Comparison of ENCODE assay signal across 25 mouse cellular contexts in the genomic region with DNA sequence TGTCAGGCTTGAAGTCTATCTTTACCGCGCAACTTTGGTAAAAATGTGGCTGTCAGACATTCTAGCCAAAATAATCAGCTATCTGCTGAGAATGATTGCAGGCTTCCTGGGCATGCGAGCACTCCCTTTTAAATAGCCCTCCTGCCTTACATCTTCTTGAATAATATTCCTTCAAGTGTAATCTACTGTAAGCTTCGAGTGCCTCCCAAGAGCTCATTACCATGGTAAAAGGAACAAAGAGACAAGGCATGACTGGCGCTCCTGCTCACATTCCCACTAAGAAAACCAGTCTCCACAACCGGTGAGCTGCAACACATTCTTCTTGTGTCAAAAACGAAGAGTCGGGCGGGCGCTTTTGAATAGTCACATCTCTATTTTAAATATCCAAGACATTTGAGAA.
DNase-seq lines count a peak whose midpoint lies in the region; ATAC-seq and TF ChIP-seq lines count a peak whose summit lies in the region.
"Had no signal": no experiment of that assay in that cellular context is flagged by ENCODE, and none has a peak within 500 bp of the region (broad histone marks: within the 10 kb centered on the region; RNA-seq: fewer than 3 reads in every experiment).

No protein-coding gene starts in this region.

- H3K9ac ChIP-seq in forebrain, postnatal 0 days, result peak overlapping the region; percentile 1; the same call in 1 of the 2 replicates
- H3K9ac ChIP-seq in midbrain, embryonic 16.5 days (ENCODE audit: low read depth, low read length), result peak overlapping the region; percentile 34; the same call in 1 of the 2 replicates
- H3K9ac ChIP-seq: embryonic facial prominence, embryonic 15.5 days; liver, postnatal 0 days; stomach, embryonic 15.5 days had no signal

- no peaks in the 10 kb centered on the region for H3K27me3 ChIP-seq in forebrain, postnatal 0 days (ENCODE audit: insufficient read depth, low read length)
- H3K27me3 ChIP-seq in midbrain, embryonic 16.5 days (ENCODE audit: control insufficient read depth, insufficient read depth, low read depth, low read length), result no peaks in the 10 kb centered on the region
- H3K27me3 ChIP-seq: embryonic facial prominence, embryonic 15.5 days; megakaryocyte, embryonic 14.5 days; stomach, embryonic 15.5 days had no signal

- no peak for TF ChIP-seq CTCF in forebrain, postnatal 0 days (IDR thresholded peaks at IDR 0.05; ENCODE audit: low read depth)

- intact Hi-C loops in left cerebral cortex, postnatal 10 days (cut with DNase I), result no loop called here

- no peaks in the 10 kb centered on the region for H3K4me1 ChIP-seq in forebrain, postnatal 0 days (ENCODE audit: insufficient read depth)
- peaks cover 13% of the 10 kb centered on the region for H3K4me1 ChIP-seq in midbrain, embryonic 16.5 days (ENCODE audit: control insufficient read depth, insufficient read depth, low read length)
- H3K4me1 ChIP-seq: embryonic facial prominence, embryonic 15.5 days; megakaryocyte, embryonic 14.5 days; stomach, embryonic 15.5 days had no signal

- DNase-seq in lung, postnatal 36 days, result peak; percentile 24
- no peak for DNase-seq in lung, postnatal 14 days
- DNase-seq in ZHBTc4 (ENCODE audit: low read depth, low spot score) (peak; percentile 59), liver (no peak)
- DNase-seq in forebrain, postnatal 0 days, result peak; percentile 51
- no peak for DNase-seq in left cerebral cortex, postnatal 10 days (ENCODE audit: extremely low spot score in 1 of 2, low spot score in 2 of 2)
- DNase-seq: adrenal gland, postnatal 14 days; cerebellum, adult 11 months; cerebellum, postnatal 14 days; heart, postnatal 14 days; kidney, adult 9 months; kidney, postnatal 25 days; left cerebral cortex, postnatal 4 days; liver, postnatal 0 days; lung, postnatal 10 days; right cerebral cortex, postnatal 25 days; thymus, adult 2 months had no signal

- 15% methylated on average over 10 of the region's 10 CpGs for WGBS in forebrain, postnatal 0 days
- WGBS in midbrain, embryonic 16.5 days, result 31% methylated on average over 10 of the region's 10 CpGs

- no peaks in the 10 kb centered on the region for H3K9me3 ChIP-seq in forebrain, postnatal 0 days (ENCODE audit: low read length)
- no peaks in the 10 kb centered on the region for H3K9me3 ChIP-seq in midbrain, embryonic 16.5 days (replicated peaks; ENCODE audit: control insufficient read depth, low read length, poor library complexity, severe bottlenecking)
- H3K9me3 ChIP-seq: embryonic facial prominence, embryonic 15.5 days; megakaryocyte, embryonic 14.5 days; stomach, embryonic 15.5 days had no signal

- H3K27ac ChIP-seq in forebrain, postnatal 0 days (ENCODE audit: low read depth, low read length), result peak overlapping the region; percentile 66
- H3K27ac ChIP-seq in midbrain, embryonic 16.5 days (ENCODE audit: low read length), result peak overlapping the region; percentile 47; the same call in 1 of the 2 replicates
- H3K27ac ChIP-seq: embryonic facial prominence, embryonic 15.5 days; stomach, embryonic 15.5 days had no signal

- peak overlapping the region; percentile 24 for H3K4me2 ChIP-seq in forebrain, postnatal 0 days (ENCODE audit: low read depth)
- H3K4me2 ChIP-seq in midbrain, embryonic 16.5 days (ENCODE audit: low read length), result peak overlapping the region; percentile 35
- H3K4me2 ChIP-seq: embryonic facial prominence, embryonic 15.5 days; heart, embryonic 11.5 days; stomach, embryonic 15.5 days had no signal

- H3K36me3 ChIP-seq in forebrain, postnatal 0 days (ENCODE audit: insufficient read depth), result no peaks in the 10 kb centered on the region
- no peaks in the 10 kb centered on the region for H3K36me3 ChIP-seq in midbrain, embryonic 16.5 days (ENCODE audit: control insufficient read depth, insufficient read depth, low read length)
- H3K36me3 ChIP-seq: embryonic facial prominence, embryonic 15.5 days; stomach, embryonic 15.5 days had no signal

- ATAC-seq in forebrain, postnatal 0 days, result peak; percentile 67; the same call in 1 of the 2 replicates
- peak; percentile 58; the same call in 1 of the 2 replicates for ATAC-seq in midbrain, embryonic 16.5 days
- ATAC-seq: inflammation-experienced regulatory T-cells, adult 6 months; liver, postnatal 0 days; Patski had no signal

- no peak overlapping the region for H3K4me3 ChIP-seq in forebrain, postnatal 0 days (ENCODE audit: low read depth, low read length)
- H3K4me3 ChIP-seq in midbrain, embryonic 16.5 days (ENCODE audit: low read depth, low read length), result no peak overlapping the region; the same call in 1 of the 2 replicates
- H3K4me3 ChIP-seq: embryonic facial prominence, embryonic 15.5 days; megakaryocyte, embryonic 14.5 days; myocyte; stomach, embryonic 15.5 days had no signal

Comparison
In these comparisons a context has a peak if more than half of its experiments do, and no peak if none do; other contexts are left out.
1. DNase-seq: peak in lung, postnatal 36 days (single experiment), ZHBTc4 (single experiment) and forebrain, postnatal 0 days (single experiment); none in lung, postnatal 14 days (single experiment), liver (single experiment) and left cerebral cortex, postnatal 10 days (0 of 2).